Mouse (Mus musculus) embryo, embryonic 9.5 days (tissue): ENCODE measurements around the gene Nfic.

Experiments used
- DNase-seq: peaks from one replicate; pipeline ENCODE4 v3.0.0-alpha.2; 2017; ENCODE audit errors: extremely low spot score

The Nfic gene

DNA sequence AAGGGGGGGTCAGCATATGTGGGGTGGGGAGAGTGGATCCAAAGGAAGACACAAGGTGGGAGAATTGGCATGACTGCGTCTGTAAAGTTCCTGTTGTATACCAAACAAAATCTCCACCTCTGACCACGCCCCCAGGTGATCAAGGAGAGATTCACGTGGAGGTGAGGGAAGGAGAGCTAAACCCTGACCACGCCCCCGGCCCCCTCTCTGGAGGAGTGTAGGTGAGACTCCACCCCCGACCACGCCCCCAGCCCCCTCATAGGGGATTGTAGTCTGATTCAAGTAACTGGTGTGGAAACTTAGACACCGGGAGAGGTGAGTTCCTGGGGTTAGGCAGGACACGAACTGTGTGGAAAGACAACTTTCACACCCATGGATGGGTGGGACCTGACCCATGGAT, 51.4 kb downstream of the Nfic start:
- no peak for DNase-seq

GRCm38 (mm10) chr10:81403511-81403910, 51.9 kb downstream of the Nfic start:
- no peak for DNase-seq

GRCm38 (mm10) chr10:81402227-81402765, 53.1 kb downstream of the Nfic start:
- DNase-seq, result no peak

- DNase-seq, result peak; percentile 58
Observed at GRCm38 (mm10) chr10:81401521-81402226, 53.8 kb downstream of the Nfic start.

DNA sequence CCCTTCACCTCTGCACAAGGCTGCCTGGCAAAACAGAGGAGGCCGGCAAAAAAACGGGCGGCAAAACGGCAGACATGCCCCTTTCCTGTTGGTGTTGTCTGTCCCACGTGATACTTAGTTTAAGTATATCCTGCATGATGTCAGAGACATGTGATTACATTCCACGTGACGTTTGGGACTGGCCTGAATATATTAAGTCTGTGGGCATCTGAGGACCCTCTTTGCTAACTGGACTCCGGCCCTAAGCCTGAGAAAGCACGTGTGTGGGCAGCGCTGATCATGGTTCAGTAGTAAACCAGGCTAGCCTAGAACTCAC, 54.3 kb downstream of the Nfic start:
- no peak for DNase-seq

- DNase-seq, result no peak
Observed at GRCm38 (mm10) chr10:81400371-81401204, 54.8 kb downstream of the Nfic start.

DNA sequence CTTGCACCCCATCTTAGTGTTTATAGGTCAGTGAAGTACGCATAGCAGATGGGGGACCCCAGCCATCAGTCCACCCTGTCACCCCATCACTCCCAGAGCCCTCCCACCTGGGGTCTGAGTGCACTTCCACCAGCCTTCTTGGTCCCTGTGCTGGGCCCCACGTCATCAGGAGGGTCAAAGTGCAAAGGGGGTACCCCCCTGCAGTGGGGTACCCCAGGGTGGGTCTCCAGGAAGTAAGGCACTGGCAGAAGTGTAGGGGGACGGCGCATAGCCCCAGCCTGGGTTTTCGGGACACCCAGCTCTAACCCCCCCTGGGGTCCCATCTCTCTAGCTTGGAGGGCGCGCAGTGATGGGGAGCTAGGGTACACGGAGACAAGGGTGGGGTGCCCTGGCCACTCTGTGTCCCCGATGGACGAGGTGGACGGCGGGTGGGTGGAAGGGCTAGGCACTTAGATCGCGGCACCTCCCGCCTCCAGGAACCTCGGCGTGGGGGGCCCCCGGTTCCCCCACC, 55.6 kb downstream of the Nfic start:
- DNase-seq, result no peak

DNA sequence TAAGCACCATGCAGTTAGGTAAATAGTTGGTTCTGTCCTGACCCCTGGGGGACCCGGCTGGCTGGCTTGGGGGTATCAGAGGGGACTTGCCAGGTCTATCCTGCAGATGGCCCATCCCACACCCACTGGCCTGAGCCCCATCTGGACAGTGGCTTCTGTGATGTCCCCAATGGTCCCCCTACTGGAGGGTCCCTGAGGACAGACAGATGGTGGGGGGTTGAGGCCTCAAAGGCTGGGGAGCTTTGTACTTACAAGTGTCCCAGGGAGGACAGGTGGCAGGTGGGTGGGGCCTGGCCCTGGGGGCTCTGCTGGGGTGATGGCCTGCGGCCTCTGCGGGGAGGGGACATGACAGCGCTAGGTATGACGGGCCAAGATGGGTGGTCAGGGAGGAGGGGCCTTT, 56.1 kb downstream of the Nfic start:
- no peak for DNase-seq

DNA sequence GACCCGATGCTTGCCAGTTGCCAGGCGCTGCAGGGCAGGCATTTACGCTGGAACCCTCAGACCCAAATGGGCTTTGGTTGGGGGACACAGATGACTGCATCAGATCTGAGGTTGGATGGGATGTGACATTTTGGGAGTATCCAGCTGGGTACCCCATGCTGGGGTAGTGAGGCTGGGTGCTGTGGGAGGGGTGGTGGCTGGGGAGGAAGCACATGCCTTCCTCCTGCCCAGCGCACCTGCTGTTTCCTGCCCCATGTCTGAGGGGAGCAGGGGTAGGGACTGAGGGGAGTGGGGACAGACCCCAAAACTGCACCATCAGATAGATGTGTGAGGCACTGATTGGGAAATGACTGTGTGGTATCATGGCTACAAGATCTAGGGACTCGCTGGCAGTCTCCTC, 58.7 kb downstream of the Nfic start:
- DNase-seq, result no peak

DNA sequence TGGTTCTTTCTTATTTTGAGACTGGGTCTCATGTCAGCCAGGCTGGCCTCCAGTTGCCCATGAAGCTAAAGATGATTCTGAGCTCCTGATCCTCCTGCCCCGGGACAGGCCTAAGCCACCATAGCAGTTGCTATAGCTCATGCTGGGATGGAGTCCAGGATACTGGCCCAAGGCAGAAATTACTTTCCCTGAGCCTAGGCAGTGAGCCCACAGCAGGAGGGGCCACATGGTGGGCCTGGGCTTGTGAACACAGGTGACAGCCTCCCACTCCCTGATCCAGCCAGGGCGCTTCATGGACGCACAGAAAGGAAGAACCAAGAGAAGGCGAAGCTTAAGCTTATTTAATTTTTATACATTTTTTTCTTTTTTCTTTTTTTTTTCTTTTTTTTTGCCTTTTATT, 59.6 kb downstream of the Nfic start:
- DNase-seq, result no peak

DNA sequence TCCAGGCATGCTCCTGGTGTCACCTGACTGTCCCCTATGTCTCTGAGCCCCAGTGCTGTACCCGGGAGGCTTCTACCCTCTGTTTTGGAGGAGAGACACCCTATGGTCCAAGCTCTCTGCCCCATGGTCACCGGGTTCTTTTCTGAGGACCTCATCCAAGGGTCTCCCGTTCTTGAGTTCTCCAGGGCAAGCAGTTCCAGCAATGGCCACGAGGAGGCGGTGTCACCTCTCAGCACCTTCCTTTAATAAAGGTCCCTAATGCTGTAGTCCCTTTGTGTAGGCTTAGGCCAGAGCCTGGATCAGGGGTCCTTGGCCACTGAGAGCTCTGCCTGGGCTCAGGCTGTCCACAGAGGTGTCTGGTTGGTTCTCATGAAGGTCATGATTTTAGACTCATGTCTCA, 60.3 kb downstream of the Nfic start:
- peak; percentile 74 for DNase-seq

- no peak for DNase-seq
Observed at GRCm38 (mm10) chr10:81393456-81394063, 61.9 kb downstream of the Nfic start.

GRCm38 (mm10) chr10:81392781-81393185, 62.7 kb downstream of the Nfic start, which contains the start of gene Smim24:
Gene Smim24, plus strand, starts transcription at chr10:81393051.
- no peak for DNase-seq

DNA sequence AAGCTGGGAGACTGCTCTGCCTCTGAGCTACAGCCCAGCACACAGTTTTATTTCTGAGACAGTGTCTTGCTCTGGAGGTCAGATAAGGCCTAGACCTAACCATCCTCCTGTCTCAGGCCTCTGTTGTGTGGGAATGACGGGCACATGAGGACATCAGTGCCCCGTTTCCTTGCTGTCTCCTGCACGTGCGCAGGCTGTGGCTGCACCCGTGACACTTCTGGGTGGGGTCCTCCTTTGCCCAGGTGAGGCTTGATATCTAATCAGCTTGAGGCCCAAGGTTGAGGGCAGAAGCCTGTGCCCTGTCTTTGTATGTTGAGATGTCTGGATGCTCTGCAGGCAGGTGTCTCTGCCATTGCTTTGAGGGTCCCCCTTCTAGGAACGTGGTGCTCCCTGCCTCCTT, 63.2 kb downstream of the Nfic start:
- no peak for DNase-seq

- no peak for DNase-seq
Observed at GRCm38 (mm10) chr10:81390678-81390965, 64.8 kb downstream of the Nfic start.

GRCm38 (mm10) chr10:81389801-81390677, 65.4 kb downstream of the Nfic start:
- DNase-seq, result peak; percentile 75

- no peak for DNase-seq
Observed at GRCm38 (mm10) chr10:81389373-81389772, 66.1 kb downstream of the Nfic start.

DNA sequence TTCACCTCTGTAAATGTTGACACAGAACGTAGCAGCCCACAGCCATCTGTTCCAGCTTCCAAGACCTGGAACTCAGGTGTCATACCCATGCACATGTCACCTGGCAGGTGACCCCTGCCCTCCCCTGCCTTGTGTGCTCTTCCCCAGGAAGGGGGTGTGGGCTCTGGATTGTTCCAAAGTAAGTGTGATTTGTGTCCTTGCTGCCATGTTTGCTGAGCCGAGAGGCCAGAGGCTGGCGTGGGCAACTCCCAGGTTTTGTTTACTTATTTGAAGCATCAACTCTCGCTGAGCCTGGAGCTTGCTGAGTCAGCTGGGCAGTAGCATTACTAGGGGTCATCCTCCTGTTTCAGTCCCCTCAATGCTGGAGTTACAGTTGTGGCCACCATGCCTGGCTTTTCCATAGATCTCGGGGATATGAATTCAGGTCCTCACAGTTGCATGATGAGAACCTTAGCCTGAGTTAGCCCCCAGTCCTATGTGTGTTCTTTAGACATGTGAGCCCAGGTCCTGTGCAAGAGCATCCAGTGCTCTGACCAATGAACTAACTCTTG, 66.9 kb downstream of the Nfic start, which contains the start of gene Gm48552:
TSS of gene Gm48552 (plus strand) at position 501 of the 551 bp plus-strand sequence.
- no peak for DNase-seq

GRCm38 (mm10) chr10:81387716-81388115, 67.7 kb downstream of the Nfic start:
- no peak for DNase-seq

DNA sequence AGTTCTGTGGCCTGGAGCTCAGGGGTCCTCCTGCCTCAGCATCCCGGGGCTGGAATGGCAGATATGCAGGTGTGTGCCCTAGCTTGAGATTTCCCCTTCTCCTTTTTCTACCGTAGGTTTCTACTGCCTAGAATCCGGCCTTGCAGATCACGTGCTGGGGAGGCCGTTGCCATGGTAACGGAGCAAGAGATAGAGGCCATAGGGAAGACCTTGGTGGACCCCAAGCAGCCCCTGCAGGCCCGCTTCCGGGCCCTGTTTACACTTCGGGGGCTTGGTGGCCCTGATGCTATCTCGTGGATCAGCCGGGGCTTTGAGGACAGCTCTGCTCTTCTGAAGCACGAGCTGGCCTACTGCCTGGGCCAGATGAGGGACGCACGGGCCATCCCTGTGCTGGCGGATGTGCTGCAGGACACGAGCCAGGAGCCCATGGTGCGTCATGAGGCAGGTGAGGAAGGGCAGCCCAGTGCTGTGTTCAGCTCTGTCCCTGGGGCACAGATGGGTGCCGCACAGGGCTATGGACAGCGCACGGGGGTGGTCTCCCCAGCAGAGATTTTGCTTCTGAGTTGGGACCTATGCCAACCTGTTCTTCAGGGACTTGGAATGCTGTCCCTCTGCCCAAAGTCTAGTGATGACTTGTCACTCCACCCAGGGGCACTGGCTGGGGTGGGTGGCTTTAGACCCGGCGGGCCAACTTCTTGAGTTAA, 69.7 kb downstream of the Nfic start:
- no peak for DNase-seq

GRCm38 (mm10) chr10:81384605-81384982, 70.8 kb downstream of the Nfic start:
- no peak for DNase-seq
